Mouse (Mus musculus) ES-Bruce4 (cell line): ENCODE measurements around the gene Psen2.

Experiments used
- CTCF ChIP-seq: IDR thresholded peaks from one replicate; pipeline ENCODE4 v1.8.1; 2011; ENCODE audit warnings: low read depth, low read length
- EP300 ChIP-seq: IDR thresholded peaks from 2 replicates; pipeline ENCODE4 v1.6.1; 2011; ENCODE audit warnings: low read depth, low read length; ENCODE audit not compliant: insufficient read depth
- POLR2A ChIP-seq: IDR thresholded peaks from one replicate; pipeline ENCODE4 v1.8.1; 2011; ENCODE audit warnings: low read length; ENCODE audit not compliant: insufficient read depth

DNA sequence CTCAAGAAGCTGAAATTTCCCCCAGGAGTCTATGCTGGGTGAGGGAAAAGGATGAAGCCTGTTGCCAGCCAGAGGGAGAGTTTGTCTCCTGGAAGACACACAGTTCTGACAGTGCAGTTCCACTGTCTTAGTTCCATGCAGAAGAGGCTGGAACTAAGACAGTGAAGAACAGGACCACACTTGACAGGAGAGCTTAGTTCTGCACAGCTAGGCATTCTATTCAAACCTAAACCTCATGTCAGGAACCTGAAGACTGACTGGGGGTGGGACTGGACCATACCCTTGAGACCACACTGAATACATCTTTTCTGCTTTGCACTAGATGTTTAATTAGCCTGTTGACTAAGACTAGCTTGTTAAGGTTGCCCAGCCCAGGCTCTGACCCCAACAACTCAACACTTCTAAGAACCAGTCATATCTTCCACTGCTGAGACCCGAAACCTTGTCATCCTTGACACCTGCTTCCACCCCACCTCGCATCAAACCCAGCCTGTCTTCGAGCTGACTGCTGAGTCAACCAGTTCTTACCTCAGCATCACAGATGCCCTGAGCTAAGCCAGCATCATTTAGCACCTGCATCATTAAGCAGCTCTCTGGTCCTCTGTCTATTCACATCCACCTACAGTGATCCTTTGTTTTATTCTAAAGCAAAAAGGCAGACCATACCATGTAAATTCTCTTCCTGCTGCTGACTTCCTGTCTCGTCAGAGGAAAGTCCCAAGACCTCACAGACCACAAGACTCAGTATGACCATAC, 64.1 kb downstream of the Psen2 start, which contains the start of gene Coq8a:
- TF ChIP-seq EP300 = no peak
- no peak for TF ChIP-seq CTCF
- no peak for TF ChIP-seq POLR2A
